Mouse (Mus musculus) thymus, adult 18-20 months (tissue): ENCODE results near the gene Tpk1.

Experiments
- DNase-seq, 2 experiments: peaks; one replicate each; pipeline ENCODE4 v3.0.0; 2022; ENCODE audit warnings: mixed read lengths in 2 of 2

Tpk1 gene

DNA sequence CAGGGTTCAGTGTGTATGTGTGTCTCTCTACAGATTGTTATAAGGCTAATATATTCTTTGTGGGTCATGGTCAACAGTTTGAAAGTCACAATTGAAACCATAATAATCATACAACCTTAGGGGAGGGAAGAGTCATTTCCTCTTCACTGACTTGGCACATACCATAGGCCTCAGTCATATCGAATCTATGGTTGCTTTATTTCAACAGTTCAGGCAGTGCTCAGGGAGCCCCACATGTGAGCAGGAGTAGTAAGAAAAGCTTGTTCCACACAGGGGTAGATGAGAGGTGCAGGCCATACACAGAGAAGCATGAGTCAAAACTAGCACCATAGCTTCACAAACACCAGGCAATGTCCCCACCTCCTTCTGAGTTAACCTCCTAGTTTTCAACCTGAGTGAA, 323.1 kb downstream of the Tpk1 start:
- DNase-seq: no peak

DNA sequence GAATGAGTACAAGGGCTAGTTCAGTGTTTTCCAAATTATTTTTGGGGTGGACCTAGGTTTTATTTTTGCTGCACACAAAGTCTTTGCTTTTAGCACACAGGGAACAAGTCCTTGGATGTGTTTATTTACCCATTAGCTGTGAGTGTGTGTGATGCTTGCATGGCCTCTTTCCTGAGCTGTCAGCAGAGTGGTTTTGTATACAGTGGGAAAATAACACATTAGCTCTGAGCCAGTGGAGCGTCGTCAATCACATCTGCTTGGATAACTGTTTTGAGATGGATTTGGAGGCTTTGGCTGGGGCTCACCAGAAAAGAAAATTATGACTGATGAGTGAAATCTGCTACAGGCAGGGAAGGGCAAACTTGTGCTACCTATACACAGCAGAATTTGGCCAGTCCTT, 323.7 kb downstream of the Tpk1 start:
- no peak for DNase-seq

DNA sequence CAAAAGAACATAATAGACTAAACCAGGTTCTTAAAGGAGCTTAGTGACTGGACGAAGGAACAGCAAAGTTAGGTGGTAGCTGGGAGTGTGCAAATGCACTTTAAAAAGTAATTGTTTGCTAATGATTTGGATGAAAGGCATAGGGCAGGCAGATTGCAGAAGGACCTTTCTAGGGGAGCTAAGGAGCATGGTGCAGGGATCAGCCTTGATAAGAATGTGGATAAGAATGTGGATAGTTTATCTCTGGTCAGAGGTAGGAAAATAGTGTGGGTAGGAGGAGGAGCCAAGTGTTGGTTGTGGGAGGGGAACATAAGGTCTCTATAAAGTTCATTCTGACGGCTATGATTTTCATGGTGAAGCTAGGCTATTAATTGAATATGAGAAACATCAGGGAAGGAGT, 327.3 kb downstream of the Tpk1 start:
- DNase-seq: no peak

DNA sequence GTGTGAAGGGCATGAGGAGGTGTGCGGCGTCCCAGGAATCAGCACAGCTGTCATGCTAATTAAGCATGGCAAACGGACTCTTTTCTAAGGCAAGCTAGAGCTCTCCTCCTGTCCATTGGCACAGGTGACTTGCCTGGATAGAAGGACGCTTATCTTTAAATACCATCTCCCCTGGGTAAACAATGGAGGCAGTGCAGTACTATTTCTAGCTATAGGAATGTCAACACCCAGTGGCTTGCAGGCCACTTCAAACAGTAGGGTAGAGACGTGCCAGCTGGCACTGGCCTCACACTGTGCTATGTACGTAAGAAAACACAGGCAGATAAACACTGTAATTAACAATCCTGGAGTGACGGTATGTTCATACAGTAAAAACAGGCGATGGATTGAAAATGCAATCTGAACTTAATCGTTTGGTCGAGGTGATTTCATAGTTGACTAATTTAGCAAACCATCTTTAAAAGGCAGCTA, 328.6 kb downstream of the Tpk1 start:
- DNase-seq: no peak

DNA sequence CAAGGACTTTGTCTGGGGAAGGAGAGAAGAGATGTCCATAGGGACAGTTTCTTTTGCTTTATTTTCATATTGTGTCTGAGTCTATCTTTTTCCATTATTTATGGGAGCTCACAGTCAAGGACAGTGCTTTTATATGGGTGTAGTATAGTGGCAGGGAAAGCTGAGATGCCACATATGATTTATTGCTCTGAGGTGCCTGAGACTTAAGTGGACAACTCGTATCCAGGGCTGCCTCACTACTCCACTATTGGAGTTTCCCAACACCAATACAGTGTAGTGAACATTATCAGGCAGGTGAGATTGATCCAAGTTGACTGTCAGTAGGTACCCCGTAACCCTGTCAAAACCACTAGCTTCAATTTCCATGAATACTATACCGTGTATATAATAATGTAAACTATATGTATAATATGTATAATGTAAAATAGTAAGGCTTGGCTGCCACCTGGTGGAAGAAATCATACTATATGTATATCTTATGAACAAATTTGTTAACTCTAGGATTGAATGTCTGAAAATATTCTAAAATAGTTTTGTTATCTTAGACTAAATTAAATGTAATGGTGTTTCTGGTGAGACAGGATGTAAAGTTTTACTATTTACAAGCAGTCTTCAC, 330.4 kb downstream of the Tpk1 start:
- DNase-seq: no peak

DNA sequence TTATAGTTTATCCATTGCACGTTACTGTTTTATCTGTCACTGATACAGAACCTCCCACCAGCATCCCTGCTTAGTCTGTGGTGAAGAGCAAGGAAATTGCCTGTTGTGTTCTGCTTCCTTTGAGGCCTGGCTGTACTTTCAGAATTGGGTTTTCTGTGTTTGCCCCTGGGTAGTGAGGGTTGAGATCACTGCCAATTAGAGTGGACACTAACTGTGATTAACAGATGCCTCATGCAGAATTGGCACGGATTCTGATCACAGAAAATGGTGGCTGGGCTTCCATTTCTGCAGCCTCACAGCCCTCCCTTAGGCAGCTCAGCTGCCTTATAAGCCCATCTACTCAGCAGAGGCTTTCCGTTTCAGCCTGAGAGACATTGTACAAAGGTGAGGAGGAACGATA, 332.6 kb downstream of the Tpk1 start:
- no peak for DNase-seq

DNA sequence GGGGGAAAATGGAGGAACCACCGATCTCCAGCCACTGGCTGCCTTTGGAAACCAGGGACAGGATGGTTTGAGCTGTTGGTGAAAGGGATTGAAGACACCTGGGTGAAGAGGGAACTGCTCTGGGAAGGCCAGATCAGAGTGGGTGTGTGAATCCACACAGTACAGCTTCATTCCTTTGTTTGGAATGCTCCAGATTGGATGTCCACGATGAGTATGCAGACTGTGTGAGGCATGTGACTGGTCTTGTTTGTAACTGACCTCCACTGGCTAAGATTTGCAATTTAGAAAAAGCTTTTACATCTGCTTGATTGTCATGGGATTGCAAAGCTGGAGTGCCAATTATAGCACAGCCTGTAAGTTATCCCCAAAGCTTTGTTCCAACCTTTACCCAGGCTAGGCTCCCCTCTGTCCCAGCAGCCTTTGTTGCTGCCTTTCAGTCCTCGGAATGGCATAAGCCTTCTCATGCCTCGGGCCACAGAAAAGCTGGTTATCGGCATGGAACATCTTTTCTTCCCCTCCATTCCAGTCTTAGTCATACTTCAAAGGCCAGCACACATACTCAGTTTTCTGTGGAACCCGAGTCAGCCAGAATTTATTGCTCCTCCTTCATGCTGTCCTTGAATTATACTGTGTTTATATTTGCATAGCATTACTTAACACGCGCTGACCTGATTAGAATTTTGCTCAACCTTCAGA, 353.0 kb downstream of the Tpk1 start:
- DNase-seq: no peak

DNA sequence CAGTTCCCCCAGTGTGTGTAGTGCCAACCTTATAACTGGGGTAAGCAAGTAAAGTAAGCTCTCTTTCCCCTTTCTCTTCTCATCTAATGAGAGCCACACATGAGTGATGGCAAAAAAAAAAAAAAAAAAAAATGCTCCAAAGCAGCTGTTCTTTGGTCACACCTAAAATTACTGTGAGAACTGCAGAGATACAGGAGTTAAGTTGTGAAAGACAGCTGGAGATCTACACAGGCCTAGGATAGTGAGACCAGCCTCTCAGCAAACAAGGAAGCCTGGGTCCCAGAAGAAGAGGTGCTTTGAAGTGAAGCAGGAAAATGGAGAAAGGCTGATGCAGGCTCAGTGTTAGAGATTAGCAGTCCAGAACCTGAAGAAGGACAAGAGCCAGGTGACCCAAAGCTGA, 353.5 kb downstream of the Tpk1 start:
- DNase-seq: no peak

DNA sequence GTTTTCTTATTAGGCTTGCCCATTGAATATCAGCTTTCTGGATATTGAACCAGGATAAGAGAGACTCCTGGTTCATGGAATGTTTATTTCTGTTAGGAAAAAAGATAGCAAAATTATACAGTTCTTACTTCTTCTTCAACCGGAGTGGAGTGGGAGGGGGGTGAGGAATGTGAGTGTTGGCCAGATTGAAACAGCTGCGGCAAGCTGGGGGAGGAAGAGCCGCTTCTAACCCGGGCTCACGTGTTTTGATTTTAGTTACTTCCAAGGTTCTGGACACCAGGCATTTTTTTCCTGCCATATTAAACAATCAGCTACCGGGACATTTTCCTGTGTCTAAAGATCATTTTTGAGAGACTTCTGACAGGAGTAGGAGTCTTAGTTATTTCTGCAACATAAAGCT, 356.0 kb downstream of the Tpk1 start:
- DNase-seq: no peak

DNA sequence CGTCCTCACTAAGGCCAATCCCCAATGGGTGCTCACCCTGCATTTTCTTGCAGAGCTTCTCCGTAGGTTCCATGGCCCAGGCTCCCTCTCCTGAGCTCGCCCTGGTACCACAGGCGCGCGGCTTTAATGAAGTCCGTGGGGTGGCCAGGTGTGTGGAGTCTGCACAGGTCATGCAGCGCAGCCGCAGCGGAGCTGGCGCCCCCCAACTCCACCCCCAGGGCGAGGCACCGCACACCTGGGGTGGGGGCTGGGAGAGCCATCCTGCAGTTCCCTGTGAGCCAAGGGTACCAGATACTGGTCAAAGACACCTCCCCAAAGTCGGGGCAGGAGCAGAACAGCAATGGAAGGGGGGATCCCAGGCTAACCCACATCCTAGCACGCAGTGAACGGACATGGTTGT, 356.6 kb downstream of the Tpk1 start, which contains the start of gene Nobox:
Nobox (minus strand) TSS at position 101 of the 400 bp plus-strand sequence.
- no peak for DNase-seq

DNA sequence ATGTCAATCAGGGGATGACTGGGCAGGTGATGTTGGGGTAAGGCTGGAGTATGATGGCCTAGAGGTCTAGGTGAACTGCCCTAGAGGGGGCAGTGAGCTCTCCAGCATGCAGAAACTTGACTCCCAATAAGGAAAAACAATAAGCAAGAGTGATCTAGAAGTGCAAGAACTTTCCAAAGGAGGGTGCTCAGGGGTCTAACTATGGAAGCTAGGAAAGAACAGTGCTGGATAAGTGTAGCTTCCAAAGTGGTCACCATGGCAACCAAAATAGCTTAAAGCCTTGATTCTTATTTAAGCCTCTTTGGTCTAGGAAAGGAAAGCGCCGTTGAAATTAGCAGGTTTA, 368.6 kb downstream of the Tpk1 start:
- DNase-seq: no peak

DNA sequence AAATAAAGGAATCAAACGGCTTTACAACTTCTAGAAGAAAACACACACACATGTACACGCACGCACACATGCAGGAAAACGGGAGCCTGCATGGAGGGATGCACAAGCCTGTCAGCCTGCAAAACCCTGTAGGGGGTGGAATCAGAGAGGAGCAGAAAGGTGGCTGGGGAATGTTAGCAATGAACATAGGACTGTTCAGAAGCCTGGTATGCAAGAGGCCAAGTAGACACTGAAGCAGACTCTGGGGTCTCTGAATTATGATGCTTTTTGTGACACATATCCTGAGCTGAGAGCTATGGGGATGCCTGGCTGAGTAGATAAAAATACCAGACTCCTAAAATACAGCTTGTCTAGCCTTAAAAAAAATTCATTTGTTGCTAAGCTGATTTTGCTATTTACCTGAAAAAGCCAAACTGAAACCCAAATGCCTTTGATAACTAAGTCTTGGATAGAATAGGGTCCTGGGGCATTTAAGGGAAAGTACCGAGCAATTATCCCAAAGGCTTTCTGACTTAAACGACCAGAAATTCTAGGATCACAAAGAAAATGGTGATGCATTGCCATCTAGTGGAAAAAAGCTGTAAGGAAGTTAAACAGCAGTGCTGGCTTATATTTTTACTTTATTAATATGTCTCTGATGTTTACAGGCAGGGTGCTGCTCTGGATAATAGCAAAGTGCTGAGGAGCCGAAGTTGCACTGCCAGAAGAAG, 369.1 kb downstream of the Tpk1 start:
- no peak for DNase-seq

DNA sequence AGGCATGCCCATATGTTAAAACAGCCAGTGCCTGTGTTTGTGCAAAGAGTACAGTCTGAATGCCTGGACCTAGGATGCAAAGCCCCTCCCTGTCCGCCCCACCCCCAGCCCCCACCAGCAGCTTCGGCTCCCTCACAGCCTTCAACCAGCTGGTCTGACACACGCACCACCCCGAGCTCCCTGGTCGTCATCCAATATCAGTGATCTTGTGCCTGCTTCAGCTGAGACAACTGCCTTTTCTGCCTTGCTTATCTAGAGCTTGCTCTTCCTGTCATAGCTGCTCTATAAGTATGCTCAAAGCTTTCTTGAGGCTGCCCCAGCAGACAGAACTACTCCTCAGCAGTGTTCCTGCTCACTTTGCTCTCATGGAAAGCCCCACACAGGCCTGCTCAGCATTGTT, 370.2 kb downstream of the Tpk1 start:
- no peak for DNase-seq
